Mouse (Mus musculus) E14TG2a.4 (cell line): ENCODE results near the gene Jakmip3.

Source experiments
- H3K27me3 ChIP-seq: 2 replicates; pipeline ENCODE4 v1.6.1; 2014; ENCODE audit warnings: low read length, control low read depth; ENCODE audit not compliant: insufficient read depth
- H3K36me3 ChIP-seq: 2 replicates; pipeline ENCODE4 v1.6.1; 2014; ENCODE audit warnings: low read length, control low read depth; ENCODE audit not compliant: insufficient read depth
- H3K4me1 ChIP-seq: replicated peaks from 2 replicates; pipeline ENCODE4 v1.6.1; 2014; ENCODE audit warnings: low read depth, low read length, control low read depth
- H3K4me3 ChIP-seq: replicated peaks from 2 replicates; pipeline ENCODE4 v1.5.1; 2014; ENCODE audit warnings: mild to moderate bottlenecking, low read length
- H3K9me3 ChIP-seq: 2 replicates; pipeline ENCODE4 v1.6.1; 2014; ENCODE audit warnings: low read length, control low read depth
- CTCF ChIP-seq: conservative IDR thresholded peaks from 2 replicates; pipeline ENCODE4 v1.5.1; 2014; ENCODE audit warnings: low read length
- NANOG ChIP-seq: IDR thresholded peaks from 2 replicates; pipeline ENCODE4 v1.6.1; 2014; ENCODE audit warnings: borderline replicate concordance, low read length, mixed read lengths
- POU5F1 ChIP-seq: IDR thresholded peaks from 2 replicates; pipeline ENCODE4 v1.6.1; 2014; ENCODE audit warnings: low read length, borderline replicate concordance

Jakmip3 gene

DNA sequence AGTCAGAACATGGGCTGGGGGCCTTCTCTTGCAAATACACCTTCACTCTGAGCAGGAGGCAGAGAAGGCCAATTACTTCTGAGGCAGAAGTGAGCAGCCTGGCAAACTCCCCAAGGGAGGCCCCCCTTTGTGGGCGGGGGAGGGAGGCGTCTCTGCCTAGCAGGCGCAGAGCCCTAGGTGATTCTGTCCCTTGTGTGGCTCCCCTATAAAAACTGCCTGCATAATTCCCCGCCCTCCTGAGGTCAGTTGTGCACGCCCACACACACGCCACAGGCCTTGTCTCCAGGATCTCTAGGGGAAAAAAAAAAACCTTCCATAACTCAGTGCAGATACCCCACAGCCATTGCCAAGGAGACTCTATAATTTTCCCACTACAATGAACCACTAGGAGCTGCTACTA, 189.8 kb downstream of the Jakmip3 start:
- H3K4me1 ChIP-seq, result no peaks in the 10 kb centered on the region
- peaks cover 6% of the 10 kb centered on the region; the same call in 1 of the 2 replicates for H3K9me3 ChIP-seq
- TF ChIP-seq POU5F1 (no peak), NANOG (no peak), CTCF (no peak)
- no peaks in the 10 kb centered on the region for H3K36me3 ChIP-seq
- peaks cover 84% of the 10 kb centered on the region for H3K27me3 ChIP-seq
- H3K4me3 ChIP-seq, result no peak overlapping the region

DNA sequence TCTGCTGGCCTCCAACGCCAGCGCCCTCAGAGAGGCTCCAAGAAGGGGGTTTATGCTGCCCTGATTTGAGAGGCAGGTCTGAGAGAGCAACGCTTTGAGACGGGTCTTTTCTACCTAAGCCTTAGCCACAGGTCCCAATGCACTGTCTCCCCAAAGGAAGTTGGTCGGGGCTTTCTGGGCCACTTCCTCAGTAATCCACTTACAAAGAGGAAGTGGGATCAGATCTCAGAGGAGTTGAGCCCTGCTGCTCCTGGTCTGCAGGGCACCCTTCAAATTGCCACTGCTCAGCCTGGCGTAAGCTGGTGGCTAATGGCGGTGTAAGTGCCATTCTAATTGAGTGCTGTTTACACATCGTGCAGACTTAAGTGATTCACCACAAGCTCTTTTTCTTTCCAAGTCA, 191.0 kb downstream of the Jakmip3 start:
- Histone ChIP-seq H3K27me3 (peaks cover 88% of the 10 kb centered on the region), H3K36me3 (no peaks in the 10 kb centered on the region), H3K4me3 (no peak overlapping the region), H3K4me1 (no peaks in the 10 kb centered on the region), H3K9me3 (peaks cover 6% of the 10 kb centered on the region; the same call in 1 of the 2 replicates)
- TF ChIP-seq CTCF (no peak), POU5F1 (no peak), NANOG (no peak)

DNA sequence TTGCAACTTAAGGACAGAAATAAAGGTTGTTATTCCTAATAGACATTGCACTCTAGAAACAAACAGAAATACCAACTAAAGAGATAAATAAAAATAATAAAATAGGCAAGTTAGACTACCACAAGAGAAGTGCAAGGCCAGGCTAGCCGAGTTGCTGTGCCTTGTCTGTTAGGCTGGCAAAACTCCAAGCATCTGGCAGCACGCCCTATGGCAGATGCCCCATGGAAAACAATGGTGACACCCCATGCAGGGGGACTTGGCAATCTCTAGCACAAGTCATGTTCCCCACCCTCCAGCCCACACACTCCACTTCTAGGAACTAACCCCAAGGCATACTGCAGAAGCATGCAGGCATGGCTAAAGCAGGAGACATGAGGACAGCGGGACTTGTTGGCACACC, 192.9 kb downstream of the Jakmip3 start:
- H3K9me3 ChIP-seq, result no peaks in the 10 kb centered on the region
- no peaks in the 10 kb centered on the region for H3K4me1 ChIP-seq
- peaks cover 90% of the 10 kb centered on the region for H3K27me3 ChIP-seq
- no peaks in the 10 kb centered on the region for H3K36me3 ChIP-seq
- no peak for TF ChIP-seq POU5F1
- TF ChIP-seq NANOG, result no peak
- TF ChIP-seq CTCF, result no peak
- H3K4me3 ChIP-seq, result no peak overlapping the region
